Mouse (Mus musculus) G1E (cell line): ENCODE data around the gene Wdr93. TPM values are rescaled to one million over a fixed set of nuclear protein-coding genes. Genes with fewer than 3 reads are reported as not detected.

Source experiments
- ATAC-seq: 2 replicates; pipeline ENCODE4 v1.8.0; 2016; ENCODE audit warnings: mild to moderate bottlenecking; ENCODE audit not compliant: insufficient number of reproducible peaks, poor library complexity, low FRiP score, severe bottlenecking; ENCODE audit errors: extremely low read depth
- DNase-seq: peaks from one replicate; pipeline ENCODE4 v3.0.0; 2012; ENCODE audit warnings: low spot score
- H3K27me3 ChIP-seq: 2 replicates; pipeline ENCODE4 v1.6.1; 2012; ENCODE audit warnings: mild to moderate bottlenecking, low read length, inconsistent platforms; ENCODE audit not compliant: insufficient read depth
- H3K36me3 ChIP-seq: replicated peaks from 2 replicates; pipeline ENCODE3; 2012; ENCODE audit warnings: mild to moderate bottlenecking, inconsistent platforms
- H3K4me1 ChIP-seq: 2 replicates; pipeline ENCODE4 v1.6.1; 2012; ENCODE audit warnings: low read depth, low read length, inconsistent platforms, mixed read lengths; ENCODE audit not compliant: insufficient read depth
- H3K4me3 ChIP-seq: 2 replicates; pipeline ENCODE4 v1.5.1; 2012; ENCODE audit warnings: low read depth, mild to moderate bottlenecking, inconsistent platforms, low read length, moderate library complexity, mixed read lengths
- H3K9me3 ChIP-seq: replicated peaks from 2 replicates; pipeline ENCODE4 v1.6.1; 2012; ENCODE audit warnings: inconsistent platforms
- CTCF ChIP-seq: IDR thresholded peaks from 2 replicates; pipeline ENCODE4 v1.5.1; 2012; ENCODE audit warnings: low read depth, low read length, inconsistent platforms, mixed read lengths
- GATA1 ChIP-seq: IDR thresholded peaks from 2 replicates; pipeline ENCODE4 v1.6.1; 2012; ENCODE audit warnings: borderline replicate concordance, low read length, inconsistent platforms, mixed read lengths
- GATA2 ChIP-seq: IDR thresholded peaks from 2 replicates; pipeline ENCODE4 v1.6.1; 2012; ENCODE audit warnings: low read depth, low read length, inconsistent platforms, borderline replicate concordance
- POLR2AphosphoS5 ChIP-seq: IDR thresholded peaks from 2 replicates; pipeline ENCODE4 v1.6.1; 2012; ENCODE audit warnings: low read depth, low read length, inconsistent platforms; ENCODE audit not compliant: insufficient replicate concordance
- TAL1 ChIP-seq: conservative IDR thresholded peaks from 2 replicates; pipeline ENCODE4 v1.6.1; 2012; ENCODE audit warnings: low read depth, low read length, inconsistent platforms, mixed read lengths
- polyA plus RNA-seq: library from polyadenylated mRNA; stranded (reverse); fragments of >175 nt; gene quantifications from 2 replicates; pipeline ENCODE4 v1.2.3, GENCODE M21; 2012
- total RNA-seq, 2 experiments: library from RNA; stranded (forward) in 1 of 2; stranded (reverse) in 1 of 2; fragments of 200-1000 nt in 1 of 2; fragments of >200 nt in 1 of 2; fragmentation: Nextera tagmentation in 1 of 2; gene quantifications; 2 replicates each; pipeline ENCODE4 v1.2.3; 2014 to 2017

Wdr93 gene
- total and polyA plus RNA-seq, 3 experiments, result 0.17 to 2.1 (median 0.55) TPM

DNA sequence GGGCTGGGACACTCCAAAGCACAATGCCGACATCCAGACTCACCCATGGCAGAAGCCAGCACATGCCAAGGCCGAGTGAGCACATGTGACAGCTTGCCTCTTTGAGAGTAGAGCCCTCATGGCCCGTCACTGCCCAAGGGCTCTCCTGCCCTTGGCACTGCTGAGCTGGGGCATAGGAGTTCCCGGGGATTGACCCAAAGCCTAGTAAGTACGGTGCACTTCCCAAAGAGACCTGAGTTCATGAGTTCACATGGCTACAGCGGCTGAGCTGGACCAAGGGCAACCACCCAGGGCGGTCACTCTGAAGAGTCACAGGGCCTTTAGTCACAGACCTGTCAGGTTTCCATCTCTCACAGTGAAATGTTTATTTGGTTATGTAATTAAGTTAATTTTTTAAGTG lies 65.6 kb downstream of the Wdr93 start:
- H3K27me3 ChIP-seq, result peaks cover 16% of the 10 kb centered on the region; the same call in 1 of the 2 replicates
- ATAC-seq (no peak), DNase-seq (no peak)
- H3K36me3 ChIP-seq, result no peaks in the 10 kb centered on the region
- no peaks in the 10 kb centered on the region for H3K9me3 ChIP-seq
- H3K4me1 ChIP-seq, result no peaks in the 10 kb centered on the region
- TF ChIP-seq GATA1 (no peak), CTCF (no peak)
- no peak overlapping the region for H3K4me3 ChIP-seq

DNA sequence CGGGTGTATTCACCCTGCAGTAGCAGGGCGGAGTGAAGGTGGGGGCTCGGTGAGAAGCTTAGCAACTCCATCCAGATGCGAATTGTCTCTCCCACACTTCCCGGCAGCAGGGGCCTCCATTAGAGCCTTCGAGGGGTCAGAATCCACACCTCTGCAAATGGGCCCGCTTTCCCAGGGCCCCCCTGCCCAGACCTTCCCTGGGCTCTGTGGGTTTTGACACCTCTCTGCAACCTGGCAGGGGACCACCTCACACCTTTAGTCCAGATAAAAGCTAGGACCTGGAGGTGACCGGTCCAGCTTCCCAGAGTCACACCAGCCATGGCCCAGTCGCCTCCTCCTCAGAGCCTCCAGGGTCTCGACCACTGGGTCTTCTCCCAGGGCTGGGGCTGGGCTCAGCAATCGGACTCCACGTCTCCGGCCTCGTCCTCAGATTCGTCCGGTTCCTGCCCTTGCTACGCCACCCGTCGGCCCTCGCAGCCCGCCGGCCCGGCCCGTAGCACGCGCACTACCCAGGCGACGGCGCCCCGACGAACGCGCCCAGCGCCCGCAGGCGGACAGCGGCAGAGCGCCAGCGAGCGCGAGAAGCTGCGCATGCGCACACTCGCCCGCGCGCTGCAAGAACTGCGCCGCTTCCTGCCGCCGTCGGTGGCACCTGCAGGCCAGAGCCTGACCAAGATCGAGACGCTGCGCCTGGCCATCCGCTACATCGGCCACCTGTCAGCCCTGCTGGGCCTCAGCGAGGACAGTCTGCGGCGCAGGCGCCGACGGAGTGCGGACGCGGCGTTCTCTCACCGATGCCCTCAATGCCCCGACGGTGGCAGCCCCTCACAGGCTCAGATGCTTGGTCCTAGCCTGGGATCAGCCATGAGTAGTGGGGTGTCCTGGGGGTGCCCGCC lies 67.9 kb downstream of the Wdr93 start, which contains the start of gene Mesp2:
Gene Mesp2 (plus strand): TSS at position 117 of the 896 bp plus-strand sequence.
- Histone ChIP-seq H3K27me3 (peaks cover 14% of the 10 kb centered on the region), H3K4me3 (no peak within 1 kb of the TSS), H3K9me3 (no peaks in the 10 kb centered on the region), H3K4me1 (no peaks in the 10 kb centered on the region), H3K36me3 (no peaks in the 10 kb centered on the region)
- no peak for TF ChIP-seq GATA1
- ATAC-seq (no peak), DNase-seq (no peak)

- DNase-seq, result no peak
- TF ChIP-seq POLR2AphosphoS5, result no peak
- no peak for TF ChIP-seq GATA1
- TF ChIP-seq CTCF, result no peak
- no peak for TF ChIP-seq TAL1
- TF ChIP-seq GATA2, result no peak
- Histone ChIP-seq H3K4me1 (no peaks in the 10 kb centered on the region), H3K9me3 (no peaks in the 10 kb centered on the region), H3K4me3 (no peak overlapping the region), H3K27me3 (peaks cover 16% of the 10 kb centered on the region), H3K36me3 (no peaks in the 10 kb centered on the region)
- no peak for ATAC-seq
Measured at GRCm38 (mm10) chr7:79813409-79813808, 70.4 kb downstream of the Wdr93 start.

DNA sequence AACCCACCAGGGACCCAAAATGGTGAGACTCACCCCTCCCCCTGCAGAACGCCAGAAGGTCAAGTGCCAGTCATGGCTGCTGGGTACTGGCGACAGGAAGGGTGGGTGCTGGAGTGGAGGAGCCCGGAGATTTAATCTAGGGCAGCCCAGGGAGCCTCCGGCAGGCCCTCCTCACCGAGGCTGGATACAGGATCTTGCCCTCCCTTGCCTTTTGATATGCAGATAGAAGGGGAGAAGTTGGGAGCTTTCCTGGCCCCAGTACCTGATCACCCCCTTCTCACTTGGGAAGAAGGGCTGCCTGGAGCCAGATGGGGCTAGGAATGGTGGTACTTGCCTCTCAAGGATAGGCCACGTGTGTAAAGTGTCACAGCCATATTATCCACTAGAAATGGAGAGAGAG lies 75.4 kb downstream of the Wdr93 start:
- no peak overlapping the region for H3K4me3 ChIP-seq
- ATAC-seq (no peak), DNase-seq (no peak)
- peaks cover 20% of the 10 kb centered on the region for H3K27me3 ChIP-seq
- no peaks in the 10 kb centered on the region for H3K9me3 ChIP-seq
- no peaks in the 10 kb centered on the region for H3K36me3 ChIP-seq
- TF ChIP-seq POLR2AphosphoS5 (no peak), GATA2 (no peak), TAL1 (no peak), GATA1 (no peak), CTCF (no peak)
- H3K4me1 ChIP-seq, result no peaks in the 10 kb centered on the region

DNA sequence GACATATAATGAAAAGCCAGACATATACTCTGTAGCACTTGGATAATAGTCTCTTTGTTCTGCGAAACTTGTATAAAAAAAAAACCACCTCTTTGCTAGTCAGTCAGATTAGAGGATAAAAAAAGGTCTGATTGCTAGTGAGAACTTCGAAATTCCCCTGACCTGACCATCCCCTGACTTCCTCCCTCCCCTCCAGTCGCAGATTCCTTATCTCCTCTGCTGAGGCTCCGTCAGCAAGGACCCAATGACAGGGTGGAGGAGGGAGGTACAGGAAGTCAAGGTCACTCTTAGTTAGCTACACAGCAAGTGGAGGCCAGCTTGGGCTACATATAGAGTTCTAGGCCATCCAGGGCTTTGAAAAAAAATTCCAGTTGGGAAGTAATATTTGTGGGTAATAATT lies 76.6 kb downstream of the Wdr93 start:
- Histone ChIP-seq H3K36me3 (no peaks in the 10 kb centered on the region), H3K4me3 (no peak overlapping the region), H3K4me1 (no peaks in the 10 kb centered on the region), H3K27me3 (peaks cover 18% of the 10 kb centered on the region), H3K9me3 (no peaks in the 10 kb centered on the region)
- no peak for DNase-seq
- no peak for TF ChIP-seq GATA2
- TF ChIP-seq GATA1, result no peak
- no peak for TF ChIP-seq CTCF
- TF ChIP-seq POLR2AphosphoS5, result no peak
- TF ChIP-seq TAL1, result no peak
- ATAC-seq, result no peak

DNA sequence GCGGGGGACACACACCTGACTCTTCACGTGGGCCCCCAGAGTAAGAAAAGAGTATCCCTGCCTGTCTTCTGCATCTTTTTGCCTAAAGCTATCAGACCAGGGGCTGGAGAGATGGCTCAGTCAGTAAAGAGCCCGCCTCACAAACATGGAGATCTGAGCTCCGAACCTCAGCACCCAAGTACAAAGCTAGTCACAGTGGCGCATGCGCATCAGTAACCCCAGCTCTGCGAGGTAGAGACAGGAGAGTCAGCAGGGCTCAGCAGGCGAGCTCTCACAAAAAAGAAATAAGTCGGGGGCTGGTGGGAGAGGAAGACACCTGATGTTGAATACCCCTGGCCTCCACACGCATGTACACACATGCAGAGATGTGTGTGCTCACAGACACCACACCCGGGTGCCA lies 77.0 kb downstream of the Wdr93 start:
- DNase-seq (no peak), ATAC-seq (no peak)
- Histone ChIP-seq H3K9me3 (no peaks in the 10 kb centered on the region), H3K4me3 (no peak overlapping the region), H3K27me3 (peaks cover 18% of the 10 kb centered on the region), H3K36me3 (no peaks in the 10 kb centered on the region), H3K4me1 (no peaks in the 10 kb centered on the region)
- TF ChIP-seq GATA1, result no peak
- no peak for TF ChIP-seq POLR2AphosphoS5
- TF ChIP-seq CTCF, result no peak
